Mouse (Mus musculus) ES-Bruce4 (cell line): ENCODE measurements around the gene Tmem117. TPM values are rescaled to one million over a fixed set of nuclear protein-coding genes. Genes with fewer than 3 reads are reported as not detected.

ENCODE experiments used
- H3K27ac ChIP-seq: 2 replicates; pipeline ENCODE4 v1.5.1; 2012; ENCODE audit warnings: low read length, inconsistent platforms; ENCODE audit not compliant: insufficient read depth
- H3K27me3 ChIP-seq: 2 replicates; pipeline ENCODE4 v1.6.1; 2012; ENCODE audit warnings: mild to moderate bottlenecking, low read length, inconsistent platforms; ENCODE audit not compliant: control insufficient read depth, poor library complexity, insufficient read depth, severe bottlenecking
- H3K36me3 ChIP-seq: 2 replicates; pipeline ENCODE4 v1.6.1; 2012; ENCODE audit warnings: inconsistent platforms, mild to moderate bottlenecking, low read length, moderate library complexity; ENCODE audit not compliant: control insufficient read depth, poor library complexity, insufficient read depth, severe bottlenecking
- H3K4me1 ChIP-seq: one replicate; pipeline ENCODE4 v1.8.1; 2011; ENCODE audit warnings: low read length; ENCODE audit not compliant: control insufficient read depth, insufficient read depth
- H3K4me3 ChIP-seq: 2 replicates; pipeline ENCODE4 v1.5.1; 2011; ENCODE audit warnings: low read depth, mild to moderate bottlenecking, low read length
- H3K9ac ChIP-seq: 2 replicates; pipeline ENCODE4 v1.6.1; 2012; ENCODE audit warnings: low read depth, mild to moderate bottlenecking, inconsistent platforms; ENCODE audit not compliant: poor library complexity, severe bottlenecking
- H3K9me3 ChIP-seq: replicated peaks from 2 replicates; pipeline ENCODE4 v1.6.1; 2012; ENCODE audit warnings: mild to moderate bottlenecking, low read length, inconsistent platforms; ENCODE audit not compliant: control insufficient read depth, poor library complexity, insufficient read depth, severe bottlenecking
- CTCF ChIP-seq: IDR thresholded peaks from one replicate; pipeline ENCODE4 v1.8.1; 2011; ENCODE audit warnings: low read depth, low read length
- EP300 ChIP-seq: IDR thresholded peaks from 2 replicates; pipeline ENCODE4 v1.6.1; 2011; ENCODE audit warnings: low read depth, low read length; ENCODE audit not compliant: insufficient read depth
- POLR2A ChIP-seq: IDR thresholded peaks from one replicate; pipeline ENCODE4 v1.8.1; 2011; ENCODE audit warnings: low read length; ENCODE audit not compliant: insufficient read depth
- polyA plus RNA-seq: library from polyadenylated mRNA; stranded (reverse); fragments of >200 nt; gene quantifications from 2 replicates; pipeline ENCODE4 v1.2.4, GENCODE M21; 2011; ENCODE audit warnings: low read depth; ENCODE audit not compliant: missing spikeins, insufficient read depth, insufficient read length

Gene Tmem117
- polyA plus RNA-seq, 1 experiment: 1.2 TPM

- no peaks in the 10 kb centered on the region for H3K4me1 ChIP-seq
- no peaks in the 10 kb centered on the region for H3K9me3 ChIP-seq
- TF ChIP-seq CTCF: no peak
- TF ChIP-seq EP300: no peak
- no peak for TF ChIP-seq POLR2A
- H3K27me3 ChIP-seq: no peaks in the 10 kb centered on the region
- H3K9ac ChIP-seq: no peak overlapping the region
- H3K27ac ChIP-seq: no peak overlapping the region
- H3K36me3 ChIP-seq: no peaks in the 10 kb centered on the region
- H3K4me3 ChIP-seq: no peak overlapping the region
Measured at GRCm38 (mm10) chr15:95029487-95029875, 400.4 kb downstream of the Tmem117 start.

- Histone ChIP-seq H3K27me3 (no peaks in the 10 kb centered on the region; the same call in 1 of the 2 replicates), H3K27ac (no peak overlapping the region), H3K4me1 (no peaks in the 10 kb centered on the region), H3K4me3 (no peak overlapping the region), H3K9me3 (no peaks in the 10 kb centered on the region), H3K9ac (no peak overlapping the region), H3K36me3 (no peaks in the 10 kb centered on the region)
- TF ChIP-seq CTCF (no peak), EP300 (no peak), POLR2A (no peak)
Measured at GRCm38 (mm10) chr15:95042437-95042836, 413.4 kb downstream of the Tmem117 start.

DNA sequence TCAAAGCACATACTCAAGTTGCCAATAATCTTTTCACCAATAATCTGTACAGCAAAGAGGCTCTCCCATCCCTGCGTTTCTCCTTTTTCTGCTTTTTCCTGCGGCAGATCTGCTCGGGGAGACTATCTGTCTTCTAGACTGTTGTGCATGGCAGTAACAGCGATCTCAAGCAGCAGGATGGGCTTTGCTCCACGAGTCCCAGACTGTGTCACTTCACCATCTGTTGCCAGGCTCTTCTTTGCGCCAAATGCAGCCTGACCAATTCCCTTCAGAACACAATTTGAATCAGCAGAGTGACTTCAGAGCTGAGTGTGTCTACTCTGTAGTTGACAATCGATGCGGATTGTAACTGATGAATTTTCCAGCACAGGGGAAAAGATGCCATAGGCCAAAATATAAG, 415.0 kb downstream of the Tmem117 start:
- Histone ChIP-seq H3K27ac (no peak overlapping the region), H3K36me3 (no peaks in the 10 kb centered on the region), H3K27me3 (no peaks in the 10 kb centered on the region), H3K9ac (no peak overlapping the region), H3K4me1 (no peaks in the 10 kb centered on the region), H3K4me3 (no peak overlapping the region), H3K9me3 (no peaks in the 10 kb centered on the region)
- no peak for TF ChIP-seq EP300
- no peak for TF ChIP-seq CTCF
- no peak for TF ChIP-seq POLR2A

- no peaks in the 10 kb centered on the region for H3K4me1 ChIP-seq
- TF ChIP-seq EP300 (no peak), POLR2A (no peak), CTCF (no peak)
- H3K9ac ChIP-seq: no peak overlapping the region
- H3K9me3 ChIP-seq: no peaks in the 10 kb centered on the region
- no peaks in the 10 kb centered on the region for H3K36me3 ChIP-seq
- no peak overlapping the region for H3K27ac ChIP-seq
- no peak overlapping the region for H3K4me3 ChIP-seq
- H3K27me3 ChIP-seq: no peaks in the 10 kb centered on the region
Measured at GRCm38 (mm10) chr15:95047486-95047885, 418.5 kb downstream of the Tmem117 start.

- H3K4me3 ChIP-seq: no peak overlapping the region
Measured at GRCm38 (mm10) chr15:95049171-95049729, 420.2 kb downstream of the Tmem117 start.

GRCm38 (mm10) chr15:95055081-95055650, 426.1 kb downstream of the Tmem117 start:
- Histone ChIP-seq H3K27ac (no peak overlapping the region), H3K36me3 (no peaks in the 10 kb centered on the region), H3K9ac (no peak overlapping the region), H3K27me3 (no peaks in the 10 kb centered on the region), H3K4me3 (no peak overlapping the region), H3K4me1 (no peaks in the 10 kb centered on the region), H3K9me3 (no peaks in the 10 kb centered on the region)
- TF ChIP-seq POLR2A (no peak), EP300 (no peak), CTCF (no peak)

More at GRCm38 (mm10) chr15:95049171-95049729, 420.2 kb downstream of the Tmem117 start:
- no peak overlapping the region for H3K9ac ChIP-seq
- no peak overlapping the region for H3K27ac ChIP-seq
- no peaks in the 10 kb centered on the region for H3K4me1 ChIP-seq
- TF ChIP-seq CTCF (no peak), POLR2A (no peak), EP300 (no peak)
- H3K36me3 ChIP-seq: no peaks in the 10 kb centered on the region
- no peaks in the 10 kb centered on the region for H3K9me3 ChIP-seq
- no peaks in the 10 kb centered on the region for H3K27me3 ChIP-seq
